Mouse (Mus musculus) 3T3-L1 (cell line): ENCODE data around the gene Rab4b.
A peak's percentile ranks its signal among the peaks of the same experiment; 100 is the strongest.

Experiments used
- DNase-seq: peaks from one replicate; pipeline ENCODE4 v3.0.0-alpha.2; 2015; ENCODE audit warnings: low read depth, low spot score

The Rab4b gene

GRCm38 (mm10) chr7:27184964-27185363 is 6.3 kb upstream of the Rab4b start:
- DNase-seq, result peak; percentile 68

GRCm38 (mm10) chr7:27182498-27182897 is 3.8 kb upstream of the Rab4b start:
- DNase-seq, result no peak

GRCm38 (mm10) chr7:27180837-27181695 is 2.4 kb upstream of the Rab4b start, which contains the start of the genes Gm21983 and Mia:
Gene Gm21983 (minus strand): TSS chr7:27181086.
Gene Mia (minus strand): TSS chr7:27181157.
- no peak for DNase-seq

- no peak for DNase-seq
Observed at GRCm38 (mm10) chr7:27180036-27180435, 1.3 kb upstream of the Rab4b start.

GRCm38 (mm10) chr7:27179217-27179918 is 672 bp upstream of the Rab4b start:
- no peak for DNase-seq

- no peak for DNase-seq
Observed at GRCm38 (mm10) chr7:27177942-27178323, 763 bp downstream of the Rab4b start.

- DNase-seq, result no peak
Observed at GRCm38 (mm10) chr7:27174896-27175295, 3.8 kb downstream of the Rab4b start.

- no peak for DNase-seq
Observed at GRCm38 (mm10) chr7:27174496-27174895, 4.2 kb downstream of the Rab4b start.

- no peak for DNase-seq
Observed at GRCm38 (mm10) chr7:27170981-27171380, 7.7 kb downstream of the Rab4b start.

- no peak for DNase-seq
Observed at GRCm38 (mm10) chr7:27168371-27168770, 10.3 kb downstream of the Rab4b start.

GRCm38 (mm10) chr7:27167475-27168094 is 11.1 kb downstream of the Rab4b start:
- no peak for DNase-seq

- peak; percentile 85 for DNase-seq
Observed at GRCm38 (mm10) chr7:27166614-27167474, 11.9 kb downstream of the Rab4b start, which contains the start of gene Egln2. Gene Egln2 (minus strand): TSS chr7:27166802.

- DNase-seq, result peak; percentile 72
Observed at GRCm38 (mm10) chr7:27166229-27166613, 12.5 kb downstream of the Rab4b start.

- DNase-seq, result no peak
Observed at GRCm38 (mm10) chr7:27165696-27166095, 13.0 kb downstream of the Rab4b start.

GRCm38 (mm10) chr7:27165007-27165655 is 13.6 kb downstream of the Rab4b start:
- no peak for DNase-seq

- DNase-seq, result no peak
Observed at GRCm38 (mm10) chr7:27164112-27164947, 14.4 kb downstream of the Rab4b start.

GRCm38 (mm10) chr7:27163450-27163805 is 15.3 kb downstream of the Rab4b start:
- DNase-seq, result no peak

GRCm38 (mm10) chr7:27162780-27163449 is 15.8 kb downstream of the Rab4b start:
- DNase-seq, result no peak

- peak; percentile 70 for DNase-seq
Observed at GRCm38 (mm10) chr7:27161744-27162143, 17.0 kb downstream of the Rab4b start.
